Comparison of ENCODE assay signal across 9 mouse cellular contexts in the genomic region with DNA sequence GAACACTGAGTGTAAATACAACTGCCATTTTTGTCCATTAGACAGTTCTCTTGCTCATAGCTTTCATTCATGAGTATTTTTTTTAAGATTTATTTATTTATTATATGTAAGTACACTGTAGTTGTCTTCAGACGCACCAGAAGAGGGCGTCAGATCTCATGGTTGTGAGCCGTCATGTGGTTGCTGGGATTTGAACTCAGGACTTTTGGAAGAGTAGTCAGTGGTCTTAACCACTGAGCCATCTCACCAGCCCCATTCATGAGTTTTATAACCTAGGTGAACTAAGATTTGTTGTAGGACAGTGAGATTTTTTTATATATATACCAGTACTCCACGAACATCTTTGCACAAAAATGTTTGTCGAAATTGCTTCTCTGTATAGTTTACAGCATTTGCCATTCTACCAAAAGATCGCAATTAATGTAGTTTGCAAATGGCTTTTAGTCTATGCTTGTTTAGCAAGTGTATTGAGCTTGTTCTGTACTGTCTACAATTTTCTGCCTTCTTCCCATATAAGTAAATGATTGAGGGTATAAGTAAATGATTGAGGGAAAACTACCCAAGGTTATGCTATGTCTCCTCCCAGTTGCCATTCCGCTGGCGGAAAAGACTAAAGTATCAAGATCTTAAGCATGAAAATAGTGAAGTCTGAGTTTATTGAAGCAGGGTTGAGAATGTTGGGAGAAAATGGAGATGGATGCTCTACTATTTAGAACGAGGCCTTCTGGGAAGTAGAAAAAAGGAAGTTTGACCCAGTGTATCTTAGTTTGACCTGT. TPM values are rescaled to one million over a fixed set of nuclear protein-coding genes. Genes with fewer than 3 reads are reported as not detected.
DNase-seq lines count a peak whose midpoint lies in the region; ATAC-seq lines count a peak whose summit lies in the region.
"Had no signal": no experiment of that assay in that cellular context is flagged by ENCODE, and none has a peak within 500 bp of the region (broad histone marks: within the 10 kb centered on the region; RNA-seq: fewer than 3 reads in every experiment).

No protein-coding gene starts in this region.

- H3K9me3 ChIP-seq in hindbrain, embryonic 13.5 days, result no peaks in the 10 kb centered on the region
- H3K9me3 ChIP-seq in limb, embryonic 12.5 days, result no peaks in the 10 kb centered on the region
- H3K9me3 ChIP-seq: stomach, embryonic 15.5 days had no signal

- H3K27ac ChIP-seq in hindbrain, embryonic 13.5 days, result 0 out of 2 replicates have a peak overlapping the region, but pooled peaks have one; percentile 24
- H3K27ac ChIP-seq in limb, embryonic 12.5 days, result peak overlapping the region; percentile 93; the same call in 1 of the 2 replicates

- ATAC-seq in hindbrain, embryonic 13.5 days (ENCODE audit: low FRiP score), result no peak
- ATAC-seq in limb, embryonic 12.5 days (ENCODE audit: insufficient number of reproducible peaks, insufficient read depth, low FRiP score, low TSS enrichment, low read depth), result no peak

- peaks cover 11% of the 10 kb centered on the region for H3K36me3 ChIP-seq in hindbrain, embryonic 13.5 days
- peaks cover 17% of the 10 kb centered on the region for H3K36me3 ChIP-seq in limb, embryonic 12.5 days

- no peak overlapping the region for H3K4me2 ChIP-seq in hindbrain, embryonic 13.5 days
- H3K4me2 ChIP-seq in limb, embryonic 12.5 days, result no peak overlapping the region

- no peak overlapping the region for H3K9ac ChIP-seq in hindbrain, embryonic 13.5 days
- no peak overlapping the region for H3K9ac ChIP-seq in limb, embryonic 12.5 days (replicated peaks)

- no peak overlapping the region for H3K4me3 ChIP-seq in hindbrain, embryonic 13.5 days
- no peak overlapping the region for H3K4me3 ChIP-seq in limb, embryonic 12.5 days (replicated peaks)

- WGBS in hindbrain, embryonic 13.5 days, result 93% methylated on average over 9 of the region's 9 CpGs
- 94% methylated on average over 9 of the region's 9 CpGs for WGBS in limb, embryonic 12.5 days

- H3K27me3 ChIP-seq in hindbrain, embryonic 13.5 days, result no peaks in the 10 kb centered on the region
- H3K27me3 ChIP-seq in limb, embryonic 12.5 days, result no peaks in the 10 kb centered on the region
- H3K27me3 ChIP-seq: stomach, embryonic 15.5 days had no signal

- H3K4me1 ChIP-seq in hindbrain, embryonic 13.5 days (replicated peaks), result peaks cover 29% of the 10 kb centered on the region
- H3K4me1 ChIP-seq in limb, embryonic 12.5 days (replicated peaks), result peaks cover 21% of the 10 kb centered on the region

- peak; percentile 26 for DNase-seq in kidney, adult 11 months
- no peak for DNase-seq in kidney, postnatal 25 days
- DNase-seq in ES-CJ7 (ENCODE audit: low read depth, low spot score), result peak; percentile 16
- DNase-seq in right cerebral cortex, adult 2 months (ENCODE audit: low spot score in 2 of 2), result no peak
- DNase-seq in c-Kit-positive CD71-positive TER-119-positive erythroid progenitor cells, embryonic 14.5 days (ENCODE audit: low spot score), result no peak
- DNase-seq: cerebellum, adult 11 months had no signal

RNA-seq across cellular contexts. Expression of gene Psen1, which starts 1.2 kb away (rescaled TPM):
- polyA plus RNA-seq in hindbrain, embryonic 13.5 days (2015; fragmentation: Nextera tagmentation; extraction: Ambion mirVana), result 66.4 and 68.5 TPM in 2 replicates
- 56.5 and 60.2 TPM in 2 replicates for polyA plus RNA-seq in limb, embryonic 12.5 days (2016; fragmentation: Nextera tagmentation; extraction: Ambion mirVana)

RNA-seq across cellular contexts. Expression of gene Rbm25, which starts 55.7 kb away (rescaled TPM):
- polyA plus RNA-seq in hindbrain, embryonic 13.5 days (2015; fragmentation: Nextera tagmentation; extraction: Ambion mirVana), result 278 and 291 TPM in 2 replicates
- polyA plus RNA-seq in limb, embryonic 12.5 days (2016; fragmentation: Nextera tagmentation; extraction: Ambion mirVana), result 311 and 312 TPM in 2 replicates

Comparison
In these comparisons a context has a peak if more than half of its experiments do, and no peak if none do; other contexts are left out.
1. DNase-seq: peak in kidney, adult 11 months (single experiment) and ES-CJ7 (single experiment); none in kidney, postnatal 25 days (0 of 2), right cerebral cortex, adult 2 months (0 of 2) and c-Kit-positive CD71-positive TER-119-positive erythroid progenitor cells, embryonic 14.5 days (single experiment).